Mouse (Mus musculus): ENCODE data around the gene Tmie.

GRCm38 (mm10) chr9:110881953-110882352 lies 2.0 kb upstream of the Tmie start:
- TF ChIP-seq EP300 (IDR thresholded peaks at IDR 0.05; ENCODE audit: low read depth): no peak
- TF ChIP-seq CTCF (IDR thresholded peaks at IDR 0.05; ENCODE audit: low read depth): no peak
